Mouse (Mus musculus) megakaryocyte, embryonic 14.5 days (primary cell): ENCODE measurements around the gene Ap5m1.

Experiments used
- FLI1 ChIP-seq: IDR thresholded peaks from 2 replicates; pipeline ENCODE4 v1.6.1; 2012; ENCODE audit warnings: low read length, inconsistent platforms, mixed read lengths
- GATA1 ChIP-seq: IDR thresholded peaks from 3 replicates; pipeline ENCODE4 v1.6.1; 2012; ENCODE audit warnings: mixed read lengths, low read length, inconsistent platforms, borderline replicate concordance

GRCm38 (mm10) chr14:49086522-49086921, 20.6 kb downstream of the Ap5m1 start:
- TF ChIP-seq GATA1 (no peak), FLI1 (no peak)
